Mouse (Mus musculus) CH12.LX (cell line): ENCODE measurements around the gene Arhgef3.

Experiments used
- MAX ChIP-seq: IDR thresholded peaks from 2 replicates; pipeline ENCODE4 v1.6.1; 2011; ENCODE audit warnings: low read length, improper control_type of control experiment
- POLR2A ChIP-seq: IDR thresholded peaks from 2 replicates; pipeline ENCODE4 v1.6.1; 2011; ENCODE audit warnings: low read depth, mild to moderate bottlenecking, improper control_type of control experiment, low read length

DNA sequence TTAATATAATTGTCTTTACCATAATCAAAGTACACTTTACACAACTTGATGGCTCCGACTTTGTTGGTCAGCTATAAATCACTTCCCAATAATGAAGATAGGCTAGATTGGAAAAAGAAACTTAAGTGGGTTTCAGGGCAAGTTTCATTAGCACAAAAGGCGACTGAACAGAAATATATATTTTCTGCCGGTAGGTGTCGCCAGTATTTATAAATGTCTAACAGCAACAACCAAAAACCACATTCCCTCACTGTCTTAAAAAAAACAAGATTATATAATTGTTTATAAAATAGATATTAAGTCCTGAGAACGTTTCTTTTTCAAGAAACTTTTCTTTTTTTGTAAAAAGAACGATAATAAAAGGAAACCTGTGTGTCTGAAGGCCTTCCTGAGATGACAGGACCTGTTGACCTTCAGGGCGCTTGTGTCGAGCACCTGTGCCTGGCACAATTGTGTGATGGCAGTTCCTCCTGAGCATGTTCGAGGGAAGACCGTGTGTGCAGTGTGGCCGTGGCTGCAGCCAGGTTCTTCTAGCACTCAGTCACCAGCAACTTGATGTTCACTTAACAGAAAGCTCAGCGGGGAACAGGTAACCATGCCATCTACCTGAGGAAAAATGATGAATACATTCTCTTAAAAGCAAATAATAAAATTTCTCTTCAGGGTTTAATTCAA is 223.5 kb downstream of the Arhgef3 start:
- TF ChIP-seq MAX (no peak), POLR2A (no peak)
